Mouse (Mus musculus) hindbrain, embryonic 10.5 days (tissue): ENCODE results near the gene Gid8. TPM values are rescaled to one million over a fixed set of nuclear protein-coding genes. Genes with fewer than 3 reads are reported as not detected.

ENCODE experiments used
- DNase-seq: peaks from one replicate; pipeline ENCODE4 v3.0.0-alpha.2; 2017; ENCODE audit warnings: low spot score
- H3K27ac ChIP-seq: fragments of 300-500 bp; sonication (generic); 2 replicates; pipeline ENCODE4 v1.5.1; 2016; ENCODE audit warnings: mild to moderate bottlenecking, moderate library complexity
- H3K27me3 ChIP-seq: fragments of 300-500 bp; sonication (generic); 2 replicates; pipeline ENCODE4 v1.6.1; 2016; ENCODE audit warnings: mild to moderate bottlenecking; ENCODE audit not compliant: poor library complexity, insufficient read depth, severe bottlenecking
- H3K36me3 ChIP-seq: fragments of 300-500 bp; sonication (generic); 2 replicates; pipeline ENCODE4 v1.6.1; 2016; ENCODE audit warnings: mild to moderate bottlenecking, moderate library complexity
- H3K4me1 ChIP-seq: fragments of 300-500 bp; sonication (generic); replicated peaks from 2 replicates; pipeline ENCODE4 v1.6.1; 2016; ENCODE audit warnings: mild to moderate bottlenecking
- H3K4me3 ChIP-seq: fragments of 300-500 bp; sonication (generic); 2 replicates; pipeline ENCODE4 v1.5.1; 2016; ENCODE audit warnings: mild to moderate bottlenecking, moderate library complexity
- H3K9me3 ChIP-seq: fragments of 300-500 bp; sonication (generic); 2 replicates; pipeline ENCODE4 v1.6.1; 2016; ENCODE audit warnings: mild to moderate bottlenecking, moderate library complexity
- WGBS: fragments of 180-500 bp; shearing (Covaris S2); methylation state at CpG from one replicate; pipeline ENCODE4 v1.1.7; 2016; 5-methylcytosine and 5-hydroxymethylcytosine counted together
- polyA plus RNA-seq: library from polyadenylated mRNA; unstranded; fragments of >200 nt; fragmentation: Nextera tagmentation; extraction: Ambion mirVana; gene quantifications from 2 replicates; pipeline ENCODE4 v1.2.1, GENCODE M21; 2016

The Gid8 gene
- polyA plus RNA-seq, 1 experiment from 2014 or later: 50.8 TPM

DNA sequence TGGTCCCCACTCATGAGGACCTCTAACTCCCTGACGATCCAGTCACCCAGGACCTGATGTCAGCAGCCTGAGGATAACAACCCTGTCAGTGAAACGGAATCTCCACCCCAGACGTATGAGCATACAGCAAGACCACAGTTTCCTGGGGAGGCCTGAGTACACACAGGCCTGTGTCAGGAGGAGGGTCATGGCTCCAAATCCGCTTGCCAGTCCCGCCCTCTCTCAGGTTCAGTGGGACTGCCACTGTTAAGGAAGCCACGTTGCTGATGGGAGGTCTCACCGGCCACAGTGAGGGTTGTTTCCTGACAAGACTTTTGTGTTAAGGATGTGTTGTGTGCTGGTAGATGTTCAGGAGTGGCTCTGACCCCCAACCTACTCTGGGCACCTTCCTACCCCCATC, 31.5 kb downstream of the Gid8 start:
- DNase-seq: no peak
- Histone ChIP-seq H3K36me3 (no peaks in the 10 kb centered on the region), H3K27ac (no peak overlapping the region), H3K9me3 (no peaks in the 10 kb centered on the region), H3K4me3 (no peak overlapping the region), H3K4me1 (peaks cover 3% of the 10 kb centered on the region), H3K27me3 (no peaks in the 10 kb centered on the region)
- 80% methylated on average over 7 of the region's 7 CpGs for WGBS

DNA sequence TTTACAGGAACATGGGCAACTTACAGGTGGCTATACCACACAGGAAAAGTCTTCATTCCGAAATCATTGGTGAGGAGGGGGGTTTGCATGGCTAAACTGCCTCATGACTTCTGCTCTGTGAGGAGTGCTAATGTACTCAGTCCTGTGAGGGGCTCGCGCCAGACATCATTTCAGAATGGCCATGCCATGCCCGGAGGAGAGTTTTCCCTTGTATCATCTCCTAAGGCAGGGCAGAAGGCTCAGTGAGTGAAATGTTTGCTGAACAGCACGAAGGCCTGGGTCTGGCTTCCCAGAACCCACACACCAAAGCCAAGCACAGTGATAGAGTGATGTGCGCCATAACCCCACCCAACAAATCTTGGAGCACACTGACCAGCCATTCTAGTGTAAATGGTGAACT, 32.9 kb downstream of the Gid8 start:
- no peak overlapping the region for H3K4me3 ChIP-seq
- 90% methylated on average over 6 of the region's 6 CpGs for WGBS
- H3K4me1 ChIP-seq: peaks cover 12% of the 10 kb centered on the region
- H3K27me3 ChIP-seq: no peaks in the 10 kb centered on the region
- no peaks in the 10 kb centered on the region for H3K36me3 ChIP-seq
- no peak for DNase-seq
- H3K27ac ChIP-seq: no peak overlapping the region
- H3K9me3 ChIP-seq: no peaks in the 10 kb centered on the region

DNA sequence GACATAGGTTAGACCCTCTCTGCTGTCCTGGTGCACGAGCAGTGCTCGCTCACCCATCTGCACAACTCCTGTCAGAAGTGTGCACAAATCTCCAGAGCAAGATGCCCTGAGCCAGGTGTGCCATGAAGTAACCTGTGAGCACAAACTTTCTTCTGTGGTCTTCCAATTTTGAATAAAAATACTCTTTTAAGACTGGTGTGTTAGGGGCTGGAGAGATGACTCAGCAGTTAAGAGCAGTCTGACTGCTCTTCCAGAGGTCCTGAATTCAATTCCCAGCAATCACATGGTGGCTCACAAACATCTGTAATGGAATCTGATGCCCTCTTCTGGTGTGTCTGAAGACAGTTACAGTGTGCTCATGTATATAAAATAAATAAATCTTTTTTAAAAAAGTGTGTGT, 33.4 kb downstream of the Gid8 start:
- Histone ChIP-seq H3K4me1 (peaks cover 12% of the 10 kb centered on the region), H3K27me3 (no peaks in the 10 kb centered on the region), H3K36me3 (no peaks in the 10 kb centered on the region), H3K9me3 (no peaks in the 10 kb centered on the region), H3K4me3 (no peak overlapping the region), H3K27ac (no peak overlapping the region)
- no peak for DNase-seq
- 99% methylated on average over 2 of the region's 2 CpGs for WGBS

DNA sequence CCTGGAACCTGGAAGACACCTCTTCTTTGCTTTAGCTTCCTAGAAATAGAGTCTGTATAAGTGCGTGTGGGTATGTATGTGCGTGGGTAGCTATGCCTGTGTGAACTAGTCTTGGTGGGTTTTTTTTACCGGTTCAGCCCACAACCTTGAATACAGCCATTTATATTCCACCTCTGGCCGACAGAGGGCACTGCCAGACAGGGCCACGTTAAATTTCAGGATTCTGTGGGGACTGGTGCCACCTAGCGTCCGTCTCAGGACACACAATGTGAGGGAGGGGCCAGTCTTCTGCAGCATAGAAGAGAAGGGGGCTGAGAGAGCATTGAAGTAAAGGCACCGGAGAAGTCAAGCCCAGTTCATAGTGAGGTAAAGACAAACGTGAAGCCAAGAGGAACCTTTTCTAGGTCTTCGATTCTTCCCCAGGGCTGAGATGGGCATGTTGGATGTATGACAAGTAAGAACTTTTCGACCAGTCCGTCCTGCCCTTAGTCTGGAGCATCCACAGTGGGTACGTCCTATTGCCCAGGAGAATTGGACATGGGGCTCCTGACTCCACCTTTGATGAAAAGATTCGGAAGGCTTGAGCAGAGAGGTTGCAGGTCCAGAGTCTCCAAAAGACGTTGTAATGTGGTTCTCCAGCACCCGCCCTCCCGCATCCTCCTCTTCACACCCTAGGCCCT, 35.5 kb downstream of the Gid8 start:
- DNase-seq: peak; percentile 86
- Histone ChIP-seq H3K27me3 (no peaks in the 10 kb centered on the region), H3K4me1 (peaks cover 21% of the 10 kb centered on the region), H3K9me3 (no peaks in the 10 kb centered on the region), H3K27ac (no peak overlapping the region), H3K4me3 (no peak overlapping the region), H3K36me3 (no peaks in the 10 kb centered on the region)
- 37% methylated on average over 17 of the region's 17 CpGs for WGBS

DNA sequence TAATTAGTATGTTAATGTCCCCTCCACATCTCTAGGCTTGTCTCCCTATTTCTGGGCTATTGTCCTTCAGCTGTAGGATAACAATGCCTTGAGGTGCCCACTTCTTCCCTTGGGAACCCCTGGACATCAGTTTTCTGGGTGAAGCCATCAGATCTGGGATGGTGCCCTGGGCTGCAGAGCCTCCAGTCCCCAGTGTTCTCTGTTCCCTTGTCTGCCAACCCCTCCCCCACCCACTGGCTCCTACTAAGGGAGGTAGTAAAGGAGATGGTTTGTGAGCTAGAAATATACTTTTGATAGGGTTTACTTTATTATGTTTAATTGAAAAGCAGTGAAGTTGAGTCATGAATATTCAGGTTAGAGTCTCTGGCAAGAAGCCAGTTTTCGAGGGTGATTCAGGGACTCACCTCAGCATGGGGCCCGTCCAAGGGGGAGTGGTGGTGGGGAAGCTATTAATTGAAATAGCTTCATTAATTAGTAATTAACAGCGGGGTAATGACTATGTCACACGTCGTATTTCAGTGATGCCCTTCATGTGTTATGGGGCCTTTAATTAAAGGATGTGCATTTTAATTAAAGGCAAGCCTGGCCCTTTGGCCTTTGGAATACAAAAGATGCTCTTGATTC, 36.8 kb downstream of the Gid8 start:
- no peak overlapping the region for H3K4me3 ChIP-seq
- DNase-seq: no peak
- no peaks in the 10 kb centered on the region for H3K27me3 ChIP-seq
- peaks cover 21% of the 10 kb centered on the region for H3K4me1 ChIP-seq
- WGBS: 37% methylated on average over 5 of the region's 5 CpGs
- no peak overlapping the region for H3K27ac ChIP-seq
- no peaks in the 10 kb centered on the region for H3K9me3 ChIP-seq
- H3K36me3 ChIP-seq: no peaks in the 10 kb centered on the region

DNA sequence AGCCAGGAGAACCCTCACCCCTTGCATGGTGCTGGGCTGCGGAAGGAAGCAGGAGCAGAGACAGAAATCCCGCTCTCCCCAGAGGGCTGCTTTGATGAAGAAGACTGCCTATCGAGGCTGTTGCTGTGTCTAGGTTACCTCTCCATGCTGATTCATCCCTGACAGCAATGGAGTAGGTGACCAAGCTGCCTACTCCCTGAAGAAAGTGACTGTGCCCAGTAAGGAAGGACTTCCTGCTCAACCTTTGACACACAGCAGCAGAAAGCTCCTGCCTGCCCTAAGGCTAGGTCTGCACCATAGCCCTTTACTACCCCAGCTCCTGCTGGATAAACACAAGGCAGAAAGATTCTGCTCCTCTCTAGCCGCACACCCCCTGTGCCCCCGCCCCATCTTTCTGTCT, 39.0 kb downstream of the Gid8 start:
- no peaks in the 10 kb centered on the region for H3K36me3 ChIP-seq
- 62% methylated on average over 5 of the region's 5 CpGs for WGBS

DNA sequence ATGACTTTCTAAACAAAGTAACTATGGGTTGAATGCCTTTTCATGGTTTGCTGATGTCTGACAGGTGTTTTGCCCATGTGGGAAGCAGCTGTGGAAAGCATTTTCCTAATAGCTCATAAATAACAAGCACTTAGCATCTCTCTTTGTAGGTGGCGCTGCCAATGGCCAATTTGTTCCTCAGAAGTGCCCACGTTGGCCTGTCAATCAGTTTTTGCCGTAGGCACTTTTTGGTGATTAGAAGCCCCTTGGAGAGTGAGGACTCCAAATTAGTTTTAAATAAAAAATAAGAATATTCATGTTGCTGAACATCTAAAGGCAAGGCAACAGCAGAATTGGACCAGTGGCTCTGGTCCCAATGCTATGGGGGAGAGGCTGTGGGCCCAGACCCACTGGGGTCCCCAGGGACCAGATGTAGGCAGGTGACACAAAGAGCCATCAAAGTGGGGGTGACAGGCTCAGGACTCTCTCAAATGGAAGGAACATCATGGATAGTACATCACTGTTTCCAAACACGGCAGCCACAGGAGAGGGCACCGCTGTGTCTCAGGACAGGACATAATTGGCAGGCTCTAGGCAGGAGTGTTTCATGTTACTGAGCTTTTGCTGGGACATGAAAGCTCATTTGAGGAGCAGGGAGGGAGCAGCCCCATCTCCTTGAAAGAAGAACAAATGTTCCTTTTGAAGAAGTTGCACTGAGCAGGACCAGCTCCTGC, 45.2 kb downstream of the Gid8 start:
- Histone ChIP-seq H3K27ac (no peak overlapping the region), H3K27me3 (no peaks in the 10 kb centered on the region), H3K9me3 (no peaks in the 10 kb centered on the region), H3K36me3 (no peaks in the 10 kb centered on the region), H3K4me1 (peaks cover 47% of the 10 kb centered on the region), H3K4me3 (no peak overlapping the region)
- no peak for DNase-seq
- 77% methylated on average over 5 of the region's 5 CpGs for WGBS

More for the DNA sequence above, 39.0 kb downstream of the Gid8 start:
- H3K4me1 ChIP-seq: peaks cover 21% of the 10 kb centered on the region
- H3K9me3 ChIP-seq: no peaks in the 10 kb centered on the region
- DNase-seq: no peak
- no peak overlapping the region for H3K27ac ChIP-seq
- no peaks in the 10 kb centered on the region for H3K27me3 ChIP-seq
- H3K4me3 ChIP-seq: no peak overlapping the region

DNA sequence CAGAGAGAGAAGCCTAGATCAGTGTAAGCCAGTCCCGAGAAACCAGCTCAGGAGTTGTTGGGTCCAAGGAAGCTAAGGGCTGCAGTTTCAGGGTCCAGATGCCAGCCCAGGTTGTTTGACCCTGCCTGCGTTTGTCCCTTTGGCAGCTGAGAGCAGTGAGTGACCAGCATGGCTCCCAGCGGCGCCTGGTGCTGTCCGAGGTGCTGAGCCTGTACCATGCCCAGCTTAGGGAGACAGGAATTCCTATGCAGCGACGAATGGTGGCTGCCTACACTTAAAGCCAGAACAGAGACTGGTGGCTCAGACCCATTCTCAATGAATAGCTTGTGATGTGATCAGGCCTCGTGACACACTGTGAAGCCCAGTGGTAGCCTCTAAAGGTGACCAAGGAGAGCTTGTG, 46.0 kb downstream of the Gid8 start:
- H3K27me3 ChIP-seq: no peaks in the 10 kb centered on the region
- H3K27ac ChIP-seq: peak overlapping the region; percentile 53; the same call in 1 of the 2 replicates
- H3K36me3 ChIP-seq: no peaks in the 10 kb centered on the region
- peak; percentile 76 for DNase-seq
- H3K4me1 ChIP-seq: peaks cover 47% of the 10 kb centered on the region
- WGBS: 3% methylated on average over 8 of the region's 8 CpGs
- H3K4me3 ChIP-seq: no peak overlapping the region
- no peaks in the 10 kb centered on the region for H3K9me3 ChIP-seq

DNA sequence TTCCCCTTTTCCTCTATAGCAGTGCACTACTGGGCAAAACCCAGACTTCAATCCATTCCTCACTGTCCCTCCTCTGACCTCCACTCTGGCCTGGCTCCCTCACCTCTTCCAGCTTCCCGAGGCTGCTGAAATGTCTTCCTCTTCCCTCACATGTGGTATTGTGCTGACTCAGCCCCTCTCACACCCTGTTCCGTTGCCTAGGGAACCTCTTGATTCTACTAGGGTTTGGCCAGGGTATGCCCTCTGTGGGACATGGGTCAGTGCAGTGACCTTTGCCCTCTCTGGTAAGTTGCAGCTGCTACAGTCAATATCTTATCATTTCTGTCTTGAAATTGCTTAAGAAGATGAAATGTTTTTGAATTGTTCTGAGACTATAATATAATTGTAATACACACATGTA, 46.9 kb downstream of the Gid8 start:
- Histone ChIP-seq H3K36me3 (no peaks in the 10 kb centered on the region), H3K27me3 (no peaks in the 10 kb centered on the region), H3K4me1 (peaks cover 50% of the 10 kb centered on the region), H3K4me3 (no peak overlapping the region), H3K27ac (peak overlapping the region; percentile 53; the same call in 1 of the 2 replicates), H3K9me3 (no peaks in the 10 kb centered on the region)
- peak; percentile 46 for DNase-seq
- WGBS: 13% methylated on average over 2 of the region's 2 CpGs

DNA sequence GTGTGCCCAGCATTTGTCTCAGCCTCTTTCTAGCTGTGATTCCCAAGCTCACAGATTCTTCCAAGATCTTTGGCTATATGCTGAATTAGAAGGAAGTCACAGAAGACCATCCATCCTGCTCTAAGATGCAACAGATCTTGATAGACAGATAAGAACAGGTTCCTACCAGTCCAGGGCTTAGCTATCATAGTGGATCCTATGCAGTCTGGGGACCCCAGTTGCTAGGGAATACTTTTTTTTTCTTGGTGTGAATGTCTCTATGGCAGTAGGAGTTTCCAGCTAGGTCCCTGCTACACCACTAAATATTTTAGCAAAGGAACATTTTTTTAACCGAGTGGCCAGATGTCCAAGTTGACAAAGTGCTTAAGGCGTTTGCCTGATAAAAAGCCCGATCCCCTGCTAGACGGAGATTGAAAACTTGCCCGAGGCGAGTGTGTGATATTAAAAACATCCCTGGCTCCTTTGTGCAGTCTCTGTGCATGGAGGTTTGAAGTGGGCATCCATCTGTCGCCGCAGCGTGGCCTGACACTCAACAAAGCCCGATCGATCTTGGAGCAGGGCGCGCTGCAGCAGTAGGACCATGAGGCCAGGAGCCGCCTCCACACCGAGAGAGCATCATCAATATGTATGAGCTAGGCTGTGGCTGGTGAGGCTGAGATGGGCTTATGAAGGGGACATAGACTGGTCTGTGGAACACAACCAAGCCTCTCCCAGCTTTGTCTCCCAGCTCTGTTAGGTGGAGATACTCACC, 48.8 kb downstream of the Gid8 start:
- Histone ChIP-seq H3K4me3 (no peak overlapping the region), H3K9me3 (no peaks in the 10 kb centered on the region), H3K27me3 (no peaks in the 10 kb centered on the region), H3K4me1 (peaks cover 62% of the 10 kb centered on the region), H3K27ac (peak overlapping the region; percentile 86), H3K36me3 (no peaks in the 10 kb centered on the region)
- peak; percentile 73 for DNase-seq
- 37% methylated on average over 15 of the region's 15 CpGs for WGBS

DNA sequence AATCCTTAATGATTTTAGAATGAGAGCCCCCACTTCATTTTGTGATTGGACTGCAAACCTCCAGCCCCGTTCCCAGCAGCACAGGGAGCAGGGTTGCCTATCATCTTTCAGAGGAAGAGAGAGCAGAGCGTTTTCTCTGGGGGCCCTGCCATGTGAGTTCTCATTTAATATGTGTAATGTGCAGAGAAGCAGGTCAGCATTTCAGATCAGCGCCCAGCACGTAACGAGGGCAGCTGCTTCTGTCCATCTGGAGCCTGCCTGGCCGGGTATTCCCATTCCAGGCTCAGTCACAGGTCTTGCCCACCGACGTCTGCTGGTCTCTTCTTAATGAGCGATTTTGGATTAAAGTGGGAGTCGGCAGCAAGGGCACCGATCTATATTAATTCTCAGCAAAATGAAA, 55.1 kb downstream of the Gid8 start:
- 76% methylated on average over 11 of the region's 11 CpGs for WGBS
- H3K27ac ChIP-seq: 0 out of 2 replicates have a peak overlapping the region, but pooled peaks have one; percentile 37
- no peak for DNase-seq
- no peaks in the 10 kb centered on the region for H3K36me3 ChIP-seq
- peaks cover 25% of the 10 kb centered on the region; the same call in 1 of the 2 replicates for H3K4me1 ChIP-seq
- H3K9me3 ChIP-seq: no peaks in the 10 kb centered on the region
- H3K4me3 ChIP-seq: no peak overlapping the region
- peaks cover 6% of the 10 kb centered on the region for H3K27me3 ChIP-seq

DNA sequence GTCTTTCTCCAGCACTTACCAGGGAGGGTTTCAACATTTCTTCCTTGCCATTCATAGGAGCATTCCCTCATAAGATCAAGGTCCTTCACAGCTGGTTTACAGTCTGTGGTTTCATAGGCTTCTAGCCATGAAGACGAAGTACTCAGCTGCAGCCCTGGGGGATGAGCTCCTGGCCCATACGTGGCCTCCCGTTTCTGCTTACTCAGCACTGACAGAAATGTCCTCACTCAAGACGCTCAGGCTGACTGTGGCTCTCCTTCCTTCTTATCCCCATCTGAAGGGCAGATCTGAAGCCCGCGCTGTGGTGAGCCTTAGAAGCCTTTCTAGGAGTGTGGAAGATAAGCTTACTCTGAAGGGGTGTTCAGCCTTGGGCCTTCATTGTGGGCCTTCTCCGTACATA, 55.8 kb downstream of the Gid8 start:
- peak overlapping the region; percentile 45; the same call in 1 of the 2 replicates for H3K27ac ChIP-seq
- peaks cover 25% of the 10 kb centered on the region; the same call in 1 of the 2 replicates for H3K4me1 ChIP-seq
- H3K36me3 ChIP-seq: no peaks in the 10 kb centered on the region
- no peaks in the 10 kb centered on the region for H3K9me3 ChIP-seq
- peaks cover 13% of the 10 kb centered on the region for H3K27me3 ChIP-seq
- DNase-seq: no peak
- 83% methylated on average over 7 of the region's 7 CpGs for whole genome bisulfite sequencing
- no peak overlapping the region for H3K4me3 ChIP-seq
